Mouse (Mus musculus): ENCODE measurements around the gene Fignl1. TPM values are rescaled to one million over a fixed set of nuclear protein-coding genes. Genes with fewer than 3 reads are reported as not detected.

Gene Fignl1
- polyA plus RNA-seq, 1 experiment from 2014 or later = 51.5 TPM

- Histone ChIP-seq H3K27ac (no peak overlapping the region), H3K4me2 (no peak overlapping the region), H3K27me3 (no peaks in the 10 kb centered on the region), H3K9ac (no peak overlapping the region), H3K4me3 (no peak overlapping the region), H3K4me1 (no peaks in the 10 kb centered on the region), H3K9me3 (replicated peaks) (no peaks in the 10 kb centered on the region), H3K36me3 (ENCODE audit: poor library complexity, severe bottlenecking) (no peaks in the 10 kb centered on the region)
- ATAC-seq = no peak
- 50% methylated on average over 1 of the region's 1 CpGs for WGBS
Measured at GRCm38 (mm10) chr11:11744222-11744621, 64.5 kb downstream of the Fignl1 start.

DNA sequence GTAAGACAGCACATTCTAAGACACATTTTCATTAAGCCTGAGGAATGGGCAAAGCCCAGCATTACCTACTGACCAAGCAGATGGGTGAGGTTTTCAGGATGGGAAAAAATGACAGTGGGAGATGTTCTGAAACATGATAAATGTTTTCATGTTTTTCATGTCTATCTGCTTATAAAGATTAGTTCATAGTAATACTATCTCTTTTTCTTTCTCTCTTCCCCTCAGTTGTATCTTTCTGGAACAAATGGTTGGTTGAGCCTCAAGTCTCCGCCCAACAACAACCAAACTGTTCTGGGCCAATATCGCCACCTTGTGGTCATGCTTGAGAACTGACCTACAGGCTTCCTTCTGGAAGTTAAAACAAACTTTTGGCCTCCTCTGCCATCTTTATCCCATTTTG, 66.1 kb downstream of the Fignl1 start:
- 39% methylated on average over 2 of the region's 2 CpGs for WGBS
- H3K9ac ChIP-seq = no peak overlapping the region
- ATAC-seq = no peak
- H3K9me3 ChIP-seq (replicated peaks) = no peaks in the 10 kb centered on the region
- no peak overlapping the region for H3K4me3 ChIP-seq
- no peaks in the 10 kb centered on the region for H3K27me3 ChIP-seq
- no peaks in the 10 kb centered on the region for H3K4me1 ChIP-seq
- no peak overlapping the region for H3K27ac ChIP-seq
- H3K4me2 ChIP-seq = no peak overlapping the region
- no peaks in the 10 kb centered on the region for H3K36me3 ChIP-seq (ENCODE audit: poor library complexity, severe bottlenecking)

DNA sequence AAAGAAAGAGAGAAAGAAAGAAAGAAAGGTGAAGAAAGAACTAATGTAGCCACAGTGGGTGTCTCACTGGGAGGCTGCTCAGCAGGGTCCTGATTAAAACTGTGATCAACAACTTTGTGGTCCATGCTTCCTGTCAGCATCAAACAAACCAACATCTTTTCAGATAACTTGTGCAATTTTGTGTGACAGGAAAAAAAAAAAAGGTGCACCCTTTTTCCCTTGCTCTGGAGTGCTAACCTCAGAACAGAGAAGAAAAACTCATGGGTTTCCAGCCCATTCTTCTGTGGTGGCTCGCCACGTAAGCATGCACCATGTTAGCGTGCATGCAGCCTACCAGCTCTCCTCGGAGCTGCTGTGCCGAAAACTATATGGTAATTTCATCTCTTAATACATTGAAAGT, 67.2 kb downstream of the Fignl1 start:
- Histone ChIP-seq H3K36me3 (ENCODE audit: poor library complexity, severe bottlenecking) (no peaks in the 10 kb centered on the region), H3K27me3 (no peaks in the 10 kb centered on the region), H3K9ac (no peak overlapping the region), H3K9me3 (replicated peaks) (no peaks in the 10 kb centered on the region), H3K4me1 (no peaks in the 10 kb centered on the region), H3K4me3 (no peak overlapping the region), H3K4me2 (no peak overlapping the region), H3K27ac (no peak overlapping the region)
- 88% methylated on average over 5 of the region's 5 CpGs for WGBS
- no peak for ATAC-seq

DNA sequence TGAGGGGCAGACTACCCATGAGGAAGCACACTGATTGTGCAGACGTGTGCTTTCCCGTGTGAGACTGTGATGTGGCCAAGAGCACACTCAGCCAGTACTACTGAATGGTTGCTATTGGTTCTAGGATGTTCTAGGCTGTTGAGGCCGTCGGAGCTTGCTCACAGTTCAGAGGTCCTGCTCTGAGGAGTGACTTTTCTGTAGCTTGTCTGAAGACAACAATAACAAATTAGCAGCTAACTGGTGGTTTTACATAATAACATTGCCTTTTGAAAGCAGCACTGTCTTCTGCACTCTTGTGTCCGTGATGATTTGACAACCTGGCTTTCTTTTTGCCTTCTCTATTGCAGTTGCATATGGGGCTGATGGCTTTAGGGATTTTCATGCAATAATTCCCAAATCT, 68.2 kb downstream of the Fignl1 start:
- no peaks in the 10 kb centered on the region for H3K4me1 ChIP-seq
- WGBS = 79% methylated on average over 5 of the region's 5 CpGs

DNA sequence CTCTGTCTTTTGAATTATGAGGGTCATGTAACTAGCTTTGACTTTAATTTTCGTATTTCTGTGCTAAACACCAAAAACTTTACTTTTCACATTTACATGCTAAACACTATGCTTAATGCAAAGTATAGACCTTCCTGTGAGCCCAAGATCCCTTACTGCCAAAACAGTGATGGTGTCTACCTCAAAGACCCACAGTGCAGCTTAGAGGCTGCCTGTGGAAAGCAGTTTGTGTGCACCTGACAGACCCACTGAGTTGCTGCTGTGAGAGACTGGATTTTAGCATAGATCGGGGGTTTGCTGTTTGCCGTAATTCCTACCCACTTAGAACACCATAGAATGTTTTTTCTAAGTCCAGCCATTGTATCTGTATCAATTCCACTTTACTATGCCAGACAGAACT, 69.7 kb downstream of the Fignl1 start:
- H3K9ac ChIP-seq = no peak overlapping the region
- WGBS = 85% methylated on average over 3 of the region's 3 CpGs
- no peaks in the 10 kb centered on the region for H3K27me3 ChIP-seq
- no peak overlapping the region for H3K27ac ChIP-seq
- no peaks in the 10 kb centered on the region for H3K36me3 ChIP-seq (ENCODE audit: poor library complexity, severe bottlenecking)
- ATAC-seq = no peak
- H3K4me2 ChIP-seq = no peak overlapping the region
- no peaks in the 10 kb centered on the region for H3K9me3 ChIP-seq (replicated peaks)
- H3K4me3 ChIP-seq = no peak overlapping the region
- H3K4me1 ChIP-seq = no peaks in the 10 kb centered on the region

More for the DNA sequence above, 68.2 kb downstream of the Fignl1 start:
- H3K9ac ChIP-seq = no peak overlapping the region
- H3K36me3 ChIP-seq (ENCODE audit: poor library complexity, severe bottlenecking) = no peaks in the 10 kb centered on the region
- no peak overlapping the region for H3K27ac ChIP-seq
- H3K9me3 ChIP-seq (replicated peaks) = no peaks in the 10 kb centered on the region
- no peaks in the 10 kb centered on the region for H3K27me3 ChIP-seq
- ATAC-seq = no peak
- H3K4me3 ChIP-seq = no peak overlapping the region
- no peak overlapping the region for H3K4me2 ChIP-seq

DNA sequence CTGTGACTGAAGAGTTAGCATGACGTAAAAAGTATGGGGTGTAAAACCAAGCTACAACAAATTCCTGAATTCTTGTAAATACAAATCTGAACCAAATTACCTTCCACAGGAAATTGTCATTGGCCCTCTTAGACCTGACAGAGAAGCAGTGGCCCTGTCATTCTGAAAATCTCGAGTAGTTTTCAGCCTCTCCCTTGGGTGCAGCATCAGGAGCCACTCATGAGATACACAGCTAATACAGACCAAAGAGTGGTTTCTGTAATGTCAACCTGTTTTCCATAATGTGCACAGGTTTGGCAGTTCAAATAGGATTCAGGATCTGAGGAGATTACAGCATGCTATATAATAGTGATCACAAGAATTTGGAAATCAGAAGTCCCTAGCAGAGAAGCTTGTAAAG, 71.2 kb downstream of the Fignl1 start:
- Histone ChIP-seq H3K4me2 (no peak overlapping the region), H3K4me1 (no peaks in the 10 kb centered on the region), H3K27me3 (no peaks in the 10 kb centered on the region), H3K4me3 (no peak overlapping the region), H3K9ac (no peak overlapping the region), H3K27ac (no peak overlapping the region), H3K9me3 (replicated peaks) (no peaks in the 10 kb centered on the region), H3K36me3 (ENCODE audit: poor library complexity, severe bottlenecking) (no peaks in the 10 kb centered on the region)
- 73% methylated on average over 2 of the region's 2 CpGs for WGBS
- no peak for ATAC-seq

Other genes with a start within 250 kb of the Fignl1 start
- not detected in 2 replicates for gene 4930512M02Rik, start 181.1 kb downstream of the Fignl1 start, polyA plus RNA-seq (2015; fragmentation: Nextera tagmentation; extraction: Ambion mirVana)
- gene Ikzf1, start 124.0 kb downstream of the Fignl1 start, polyA plus RNA-seq (2015; fragmentation: Nextera tagmentation; extraction: Ambion mirVana) = 0.63 TPM in 2 replicates
- gene Ddc, start 89.2 kb upstream of the Fignl1 start, polyA plus RNA-seq (2015; fragmentation: Nextera tagmentation; extraction: Ambion mirVana) = 6.2 and 7.4 TPM in 2 replicates
- 165 and 188 TPM in 2 replicates for gene Grb10, start 229.7 kb upstream of the Fignl1 start, polyA plus RNA-seq (2015; fragmentation: Nextera tagmentation; extraction: Ambion mirVana)

All from forebrain, embryonic 13.5 days (tissue).